Mouse (Mus musculus): ENCODE results near the gene Lkaaear1. TPM values are rescaled to one million over a fixed set of nuclear protein-coding genes. Genes with fewer than 3 reads are reported as not detected.

Gene Lkaaear1
- total and polyA plus RNA-seq, 3 experiments, result not detected

DNA sequence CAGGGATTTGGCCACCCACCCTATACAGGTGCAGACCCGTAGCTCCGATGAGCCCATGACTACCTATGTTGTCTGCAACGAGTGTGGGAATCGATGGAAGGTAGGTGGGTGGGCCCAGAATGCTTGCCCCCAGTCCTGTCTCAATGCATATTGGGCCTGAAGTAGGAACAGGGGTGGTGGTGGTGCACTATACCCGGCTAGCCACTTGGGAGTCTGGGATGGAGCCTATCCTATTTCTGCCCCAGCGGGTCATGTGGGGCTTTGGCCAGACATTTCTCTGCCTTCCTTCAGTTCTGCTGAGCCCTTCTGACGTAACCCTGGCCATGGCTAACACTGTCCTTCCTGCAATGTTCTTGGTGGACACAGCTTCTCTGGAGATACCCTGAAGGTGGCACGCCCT is 10.7 kb downstream of the Lkaaear1 start:
- TF ChIP-seq GABPA (IDR thresholded peaks at IDR 0.05; ENCODE audit: low read depth, low read length) (no peak), MAFK (IDR thresholded peaks at IDR 0.05; ENCODE audit: borderline replicate concordance, low read depth, low read length) (no peak), UBTF (IDR thresholded peaks at IDR 0.05; ENCODE audit: borderline replicate concordance, insufficient read depth, low read depth, low read length) (no peak), NRF1 (IDR thresholded peaks at IDR 0.05; ENCODE audit: insufficient read depth, low read depth, low read length, poor library complexity, severe bottlenecking) (no peak), RAD21 (IDR thresholded peaks at IDR 0.05; ENCODE audit: low read depth, low read length) (no peak), EP300 (IDR thresholded peaks at IDR 0.05; ENCODE audit: low read depth in 1 of 2, low read length in 2 of 2) (no peak)
- H3K36me3 ChIP-seq (ENCODE audit: control insufficient read depth in 1 of 2, insufficient read depth in 2 of 2, low read length in 2 of 2), result peaks cover 0 to 38% of the 10 kb centered on the region in 2 experiments; a peak in 2 of 4 replicates
- no peak overlapping the region for H3K27ac ChIP-seq (ENCODE audit: control insufficient read depth, low read depth, low read length)
- no peaks in the 10 kb centered on the region for H3K9me3 ChIP-seq (replicated peaks; ENCODE audit: insufficient read depth, low read length)
- H3K4me1 ChIP-seq (ENCODE audit: control insufficient read depth in 1 of 2, insufficient read depth in 2 of 2, low read length in 2 of 2), result peaks cover 6 to 37% of the 10 kb centered on the region in 2 experiments
- peaks cover 14% of the 10 kb centered on the region for H3K79me2 ChIP-seq (ENCODE audit: control insufficient read depth, insufficient read depth, low read length, poor library complexity)
- H3K9ac ChIP-seq (ENCODE audit: control insufficient read depth, low read depth, low read length, poor library complexity, severe bottlenecking), result no peak overlapping the region
- no peak for DNase-seq (ENCODE audit: low read depth, low spot score)
- H3K27me3 ChIP-seq (ENCODE audit: control insufficient read depth in 1 of 2, insufficient read depth in 2 of 2, low read length in 2 of 2), result no peaks in the 10 kb centered on the region
- H3K4me3 ChIP-seq (ENCODE audit: control insufficient read depth in 1 of 2, insufficient read depth in 1 of 2, low read depth in 2 of 2, low read length in 2 of 2), result no peak overlapping the region

DNA sequence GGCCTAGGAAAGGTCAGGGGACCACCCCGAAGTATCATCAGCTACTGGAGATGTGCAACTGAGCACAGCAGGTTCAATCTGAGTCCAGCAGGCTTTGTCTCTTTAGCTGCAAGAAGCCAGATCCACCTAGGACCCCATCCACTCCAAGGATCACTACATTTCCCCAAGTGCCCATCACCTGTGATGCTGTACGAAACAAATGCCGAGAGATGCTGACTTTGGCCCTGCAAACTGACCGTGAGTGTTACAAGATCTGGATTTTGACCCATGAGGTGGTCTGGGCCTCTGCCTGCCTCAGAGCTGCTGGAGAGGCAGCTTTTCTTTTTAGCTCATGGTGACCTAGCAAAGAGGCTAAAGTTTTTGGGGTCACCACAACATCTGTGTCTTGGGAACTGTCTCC is 12.6 kb downstream of the Lkaaear1 start:
- DNase-seq (ENCODE audit: low read depth, low spot score), result no peak
- Histone ChIP-seq H3K4me3 (ENCODE audit: control insufficient read depth in 1 of 2, insufficient read depth in 1 of 2, low read depth in 2 of 2, low read length in 2 of 2) (no peak overlapping the region), H3K36me3 (ENCODE audit: control insufficient read depth in 1 of 2, insufficient read depth in 2 of 2, low read length in 2 of 2) (peaks cover 0 to 23% of the 10 kb centered on the region in 2 experiments; a peak in 2 of 4 replicates), H3K79me2 (ENCODE audit: control insufficient read depth, insufficient read depth, low read length, poor library complexity) (peaks cover 4% of the 10 kb centered on the region), H3K27ac (ENCODE audit: control insufficient read depth, low read depth, low read length) (no peak overlapping the region), H3K27me3 (ENCODE audit: control insufficient read depth in 1 of 2, insufficient read depth in 2 of 2, low read length in 2 of 2) (no peaks in the 10 kb centered on the region), H3K9ac (ENCODE audit: control insufficient read depth, low read depth, low read length, poor library complexity, severe bottlenecking) (no peak overlapping the region), H3K9me3 (replicated peaks; ENCODE audit: insufficient read depth, low read length) (no peaks in the 10 kb centered on the region), H3K4me1 (ENCODE audit: control insufficient read depth in 1 of 2, insufficient read depth in 2 of 2, low read length in 2 of 2) (peaks cover 6 to 20% of the 10 kb centered on the region in 2 experiments)
- no peak for TF ChIP-seq BHLHE40 (IDR thresholded peaks at IDR 0.05; ENCODE audit: borderline replicate concordance, low read depth, low read length)
- TF ChIP-seq NRF1 (IDR thresholded peaks at IDR 0.05; ENCODE audit: insufficient read depth, low read depth, low read length, poor library complexity, severe bottlenecking), result no peak
- no peak for TF ChIP-seq SIN3A (IDR thresholded peaks at IDR 0.05; ENCODE audit: low read length)
- no peak for TF ChIP-seq MYB (IDR thresholded peaks at IDR 0.05; ENCODE audit: low read depth, low read length)
- TF ChIP-seq MAFK (IDR thresholded peaks at IDR 0.05; ENCODE audit: borderline replicate concordance, low read depth, low read length), result no peak
- TF ChIP-seq POLR2A (IDR thresholded peaks at IDR 0.05; ENCODE audit: control insufficient read depth in 1 of 2, insufficient read depth in 1 of 2, low read depth in 1 of 2, low read length in 2 of 2, poor library complexity in 1 of 2), result no peak
- TF ChIP-seq E2F4 (IDR thresholded peaks at IDR 0.05; ENCODE audit: borderline replicate concordance, low read depth, low read length), result no peak
- TF ChIP-seq CHD2 (IDR thresholded peaks at IDR 0.05; ENCODE audit: low read length), result no peak
- TF ChIP-seq USF1 (IDR thresholded peaks at IDR 0.05; ENCODE audit: low read depth, low read length), result no peak
- no peak for TF ChIP-seq MEF2A (IDR thresholded peaks at IDR 0.05; ENCODE audit: extremely low read depth, insufficient replicate concordance, low read depth, low read length, poor library complexity, severe bottlenecking)
- TF ChIP-seq ZKSCAN1 (IDR thresholded peaks at IDR 0.05; ENCODE audit: low read depth, low read length), result no peak
- no peak for TF ChIP-seq NELFE (IDR thresholded peaks at IDR 0.05; ENCODE audit: low read depth, low read length)
- no peak for TF ChIP-seq ZMIZ1 (IDR thresholded peaks at IDR 0.05; ENCODE audit: low read depth, low read length)
- TF ChIP-seq CTCF (IDR thresholded peaks at IDR 0.05 in 2 of 3, conservative IDR thresholded peaks at IDR 0.05 in 1 of 3; ENCODE audit: control insufficient read depth in 1 of 3, insufficient read depth in 1 of 3, low read depth in 2 of 3, low read length in 3 of 3, poor library complexity in 1 of 3, severe bottlenecking in 1 of 3), result no peak
- TF ChIP-seq SMC3 (IDR thresholded peaks at IDR 0.05; ENCODE audit: low read depth, low read length), result no peak
- no peak for TF ChIP-seq POLR2AphosphoS2 (IDR thresholded peaks at IDR 0.05; ENCODE audit: low read length)
- TF ChIP-seq ZC3H11A (IDR thresholded peaks at IDR 0.05; ENCODE audit: low read depth, low read length), result no peak
- no peak for TF ChIP-seq JUND (IDR thresholded peaks at IDR 0.05; ENCODE audit: low read depth, low read length)

Data from MEL (cell line).